Comparison of ENCODE assay signal across 13 mouse cellular contexts in genomic region chr9:65807251-65807650, GRCm38 (mm10). TPM values are rescaled to one million over a fixed set of nuclear protein-coding genes. Genes with fewer than 3 reads are reported as not detected.
DNase-seq lines count a peak whose midpoint lies in the region; ATAC-seq and TF ChIP-seq lines count a peak whose summit lies in the region.
"Had no signal": no experiment of that assay in that cellular context is flagged by ENCODE, and none has a peak within 500 bp of the region (broad histone marks: within the 10 kb centered on the region; RNA-seq: fewer than 3 reads in every experiment).

No protein-coding gene starts in this region.

- DNase-seq in forebrain, embryonic 14.5 days (ENCODE audit: low spot score): peak; percentile 66
- DNase-seq in forebrain, embryonic 10.5 days (ENCODE audit: extremely low spot score, low spot score): no peak
- peak; percentile 59 for DNase-seq in hindbrain, postnatal 0 days (ENCODE audit: low spot score)
- peak; percentile 17 for DNase-seq in NIH3T3 (ENCODE audit: low read depth)
- DNase-seq in brain, embryonic 14.5 days (ENCODE audit: low read depth): peak; percentile 83
- DNase-seq in spleen, adult 12 weeks (ENCODE audit: low spot score): no peak
- DNase-seq: gastrocnemius, postnatal 25 days; kidney, postnatal 4 days had no signal

- no peak for TF ChIP-seq CTCF in hindbrain, postnatal 0 days (IDR thresholded peaks at IDR 0.05; ENCODE audit: low read depth)
- no peak for TF ChIP-seq CTCF in brain, embryonic 14.5 days (IDR thresholded peaks at IDR 0.05; ENCODE audit: borderline replicate concordance, extremely low read depth, insufficient read depth, insufficient read length)

- no peaks in the 10 kb centered on the region for H3K36me3 ChIP-seq in forebrain, embryonic 14.5 days (ENCODE audit: control insufficient read depth, insufficient read depth, low read length)
- peaks cover 10% of the 10 kb centered on the region; the same call in 1 of the 2 replicates for H3K36me3 ChIP-seq in forebrain, embryonic 10.5 days (replicated peaks)
- no peaks in the 10 kb centered on the region for H3K36me3 ChIP-seq in hindbrain, postnatal 0 days (ENCODE audit: insufficient read depth, low read length)
- no peaks in the 10 kb centered on the region for H3K36me3 ChIP-seq in hindbrain, embryonic 12.5 days
- H3K36me3 ChIP-seq: embryonic facial prominence, embryonic 13.5 days; forebrain, embryonic 15.5 days had no signal

- H3K4me3 ChIP-seq in forebrain, embryonic 14.5 days (ENCODE audit: low read depth, low read length): no peak overlapping the region
- H3K4me3 ChIP-seq in forebrain, embryonic 10.5 days: no peak overlapping the region
- H3K4me3 ChIP-seq in hindbrain, postnatal 0 days (ENCODE audit: low read length): no peak overlapping the region
- no peak overlapping the region for H3K4me3 ChIP-seq in hindbrain, embryonic 12.5 days
- H3K4me3 ChIP-seq: embryonic facial prominence, embryonic 13.5 days; forebrain, embryonic 15.5 days had no signal

- no peak overlapping the region for H3K9ac ChIP-seq in forebrain, embryonic 14.5 days (ENCODE audit: low read length)
- H3K9ac ChIP-seq in hindbrain, postnatal 0 days (replicated peaks; ENCODE audit: low read length): no peak overlapping the region
- H3K9ac ChIP-seq in hindbrain, embryonic 12.5 days: no peak overlapping the region
- H3K9ac ChIP-seq: embryonic facial prominence, embryonic 13.5 days; forebrain, embryonic 15.5 days had no signal

- H3K9me3 ChIP-seq in forebrain, embryonic 14.5 days (replicated peaks; ENCODE audit: control insufficient read depth, low read length): no peaks in the 10 kb centered on the region
- H3K9me3 ChIP-seq in forebrain, embryonic 10.5 days: no peaks in the 10 kb centered on the region
- H3K9me3 ChIP-seq in hindbrain, postnatal 0 days (ENCODE audit: low read length): no peaks in the 10 kb centered on the region
- H3K9me3 ChIP-seq in hindbrain, embryonic 12.5 days (replicated peaks): no peaks in the 10 kb centered on the region
- H3K9me3 ChIP-seq: embryonic facial prominence, embryonic 13.5 days; forebrain, embryonic 15.5 days had no signal

- TF ChIP-seq POLR2A in brain, embryonic 14.5 days (IDR thresholded peaks at IDR 0.05; ENCODE audit: borderline replicate concordance, extremely low read depth, insufficient read depth, insufficient read length, poor library complexity, severe bottlenecking): no peak

- no peak for ATAC-seq in forebrain, embryonic 14.5 days
- ATAC-seq in hindbrain, postnatal 0 days: no peak
- ATAC-seq in hindbrain, embryonic 12.5 days (ENCODE audit: low FRiP score): no peak
- ATAC-seq: forebrain, embryonic 15.5 days; intestine, postnatal 0 days; Patski had no signal

- H3K4me1 ChIP-seq in forebrain, embryonic 14.5 days (ENCODE audit: control insufficient read depth, insufficient read depth, low read length): peaks cover 4% of the 10 kb centered on the region; the same call in 1 of the 2 replicates
- H3K4me1 ChIP-seq in forebrain, embryonic 10.5 days: peaks cover 7% of the 10 kb centered on the region; the same call in 1 of the 2 replicates
- no peaks in the 10 kb centered on the region for H3K4me1 ChIP-seq in hindbrain, postnatal 0 days (ENCODE audit: insufficient read depth, low read length)
- peaks cover 9% of the 10 kb centered on the region; the same call in 1 of the 2 replicates for H3K4me1 ChIP-seq in hindbrain, embryonic 12.5 days
- H3K4me1 ChIP-seq: embryonic facial prominence, embryonic 13.5 days had no signal

- 23% methylated on average over 5 of the region's 5 CpGs for WGBS in forebrain, embryonic 14.5 days
- 69% methylated on average over 5 of the region's 5 CpGs for WGBS in forebrain, embryonic 10.5 days
- WGBS in hindbrain, postnatal 0 days: 18% methylated on average over 5 of the region's 5 CpGs
- 53% methylated on average over 5 of the region's 5 CpGs for WGBS in hindbrain, embryonic 12.5 days

- no peak overlapping the region for H3K4me2 ChIP-seq in forebrain, embryonic 14.5 days (ENCODE audit: low read length)
- H3K4me2 ChIP-seq in hindbrain, postnatal 0 days (ENCODE audit: low read depth, low read length): no peak overlapping the region
- H3K4me2 ChIP-seq in hindbrain, embryonic 12.5 days (replicated peaks): no peak overlapping the region
- H3K4me2 ChIP-seq: embryonic facial prominence, embryonic 13.5 days; forebrain, embryonic 15.5 days had no signal

- no peak overlapping the region for H3K27ac ChIP-seq in forebrain, embryonic 14.5 days (ENCODE audit: low read depth, low read length)
- no peak overlapping the region for H3K27ac ChIP-seq in forebrain, embryonic 10.5 days
- no peak overlapping the region for H3K27ac ChIP-seq in hindbrain, postnatal 0 days
- no peak overlapping the region for H3K27ac ChIP-seq in hindbrain, embryonic 12.5 days
- H3K27ac ChIP-seq: embryonic facial prominence, embryonic 13.5 days; forebrain, embryonic 15.5 days had no signal

- no peaks in the 10 kb centered on the region for H3K27me3 ChIP-seq in forebrain, embryonic 14.5 days (replicated peaks; ENCODE audit: control insufficient read depth, insufficient read depth, low read length)
- no peaks in the 10 kb centered on the region for H3K27me3 ChIP-seq in forebrain, embryonic 10.5 days (ENCODE audit: poor library complexity, severe bottlenecking)
- no peaks in the 10 kb centered on the region for H3K27me3 ChIP-seq in hindbrain, postnatal 0 days (ENCODE audit: insufficient read depth, low read length)
- no peaks in the 10 kb centered on the region for H3K27me3 ChIP-seq in hindbrain, embryonic 12.5 days
- H3K27me3 ChIP-seq: embryonic facial prominence, embryonic 13.5 days; forebrain, embryonic 15.5 days; Patski had no signal

RNA-seq across cellular contexts. Expression of gene Zfp609, which starts 20.1 kb away (rescaled TPM):
- polyA plus RNA-seq in forebrain, embryonic 14.5 days (2014; fragmentation: Nextera tagmentation; extraction: Ambion mirVana): 7.4 and 8.8 TPM in 2 replicates
- 8.2 and 8.3 TPM in 2 replicates for polyA plus RNA-seq in forebrain, embryonic 10.5 days (2016; fragmentation: Nextera tagmentation; extraction: Ambion mirVana)
- 8.9 and 10.2 TPM in 2 replicates for total RNA-seq in hindbrain, postnatal 0 days (2014; rRNA removed)
- polyA plus RNA-seq in hindbrain, postnatal 0 days (2015; fragmentation: Nextera tagmentation; extraction: Ambion mirVana): 4.1 and 5.6 TPM in 2 replicates
- 11.3 and 14.0 TPM in 2 replicates for polyA plus RNA-seq in hindbrain, embryonic 12.5 days (2016; fragmentation: Nextera tagmentation; extraction: Ambion mirVana)
- polyA plus RNA-seq in brain, embryonic 14.5 days (2012; rRNA removed): 17.9 and 35.4 TPM in 2 replicates

Comparison
In these comparisons a context has a peak if more than half of its experiments do, and no peak if none do; other contexts are left out.
1. DNase-seq: peak in forebrain, embryonic 14.5 days (single experiment), hindbrain, postnatal 0 days (single experiment), NIH3T3 (single experiment) and brain, embryonic 14.5 days (single experiment); none in forebrain, embryonic 10.5 days (single experiment) and spleen, adult 12 weeks (single experiment).